In genomic region chrX:139231143-139231542, GRCm38 (mm10) we compare ENCODE assay signal across 8 mouse cellular contexts. TPM values are rescaled to one million over a fixed set of nuclear protein-coding genes. Genes with fewer than 3 reads are reported as not detected.
DNase-seq lines count a peak whose midpoint lies in the region; ATAC-seq and TF ChIP-seq lines count a peak whose summit lies in the region.

No protein-coding gene starts in this region.

- 0 out of 2 replicates have a peak overlapping the region, but pooled peaks have one; percentile 18 for H3K4me3 ChIP-seq in cortical plate, adult 2 months (ENCODE audit: insufficient read depth, low read length)
- H3K4me3 ChIP-seq in hindbrain, postnatal 0 days (ENCODE audit: low read length): peak overlapping the region; percentile 15; the same call in 1 of the 2 replicates
- H3K4me3 ChIP-seq in limb, embryonic 15.5 days: no peak overlapping the region
- H3K4me3 ChIP-seq in midbrain, postnatal 0 days (ENCODE audit: low read depth, low read length): peak overlapping the region; percentile 19; the same call in 1 of the 2 replicates

- no peak for TF ChIP-seq POLR2A in cortical plate, adult 2 months (IDR thresholded peaks at IDR 0.05; ENCODE audit: extremely low read depth, insufficient read depth, low read length)

- no peaks in the 10 kb centered on the region for H3K36me3 ChIP-seq in hindbrain, postnatal 0 days (ENCODE audit: insufficient read depth, low read length)
- 0 out of 2 replicates have a peak, but pooled peaks cover 6% of the 10 kb centered on the region for H3K36me3 ChIP-seq in limb, embryonic 15.5 days
- no peaks in the 10 kb centered on the region for H3K36me3 ChIP-seq in midbrain, postnatal 0 days (ENCODE audit: insufficient read depth, low read length)

- DNase-seq in cerebellum, adult 8-10 months: no peak
- DNase-seq in gastrocnemius, postnatal 25 days: peak; percentile 64
- peak; percentile 63 for DNase-seq in hindbrain, postnatal 0 days (ENCODE audit: low spot score)
- peak; percentile 62 for DNase-seq in midbrain, postnatal 0 days (ENCODE audit: low spot score)
- peak; percentile 19 to 69 for DNase-seq in urinary bladder, postnatal 4 days (ENCODE audit: low spot score in 2 of 2)

- no peaks in the 10 kb centered on the region for H3K4me1 ChIP-seq in cortical plate, adult 2 months (ENCODE audit: control insufficient read depth, insufficient read depth, low read length)
- H3K4me1 ChIP-seq in hindbrain, postnatal 0 days (ENCODE audit: insufficient read depth, low read length): no peaks in the 10 kb centered on the region
- H3K4me1 ChIP-seq in limb, embryonic 15.5 days: no peaks in the 10 kb centered on the region
- H3K4me1 ChIP-seq in midbrain, postnatal 0 days (ENCODE audit: insufficient read depth, low read length): no peaks in the 10 kb centered on the region

- H3K4me2 ChIP-seq in hindbrain, postnatal 0 days (ENCODE audit: low read depth, low read length): peak overlapping the region; percentile 48
- H3K4me2 ChIP-seq in limb, embryonic 15.5 days: 0 out of 2 replicates have a peak overlapping the region, but pooled peaks have one; percentile 5
- peak overlapping the region; percentile 27 for H3K4me2 ChIP-seq in midbrain, postnatal 0 days (ENCODE audit: low read depth, low read length, poor library complexity, severe bottlenecking)

- no peaks in the 10 kb centered on the region for H3K27me3 ChIP-seq in hindbrain, postnatal 0 days (ENCODE audit: insufficient read depth, low read length)
- no peaks in the 10 kb centered on the region for H3K27me3 ChIP-seq in limb, embryonic 15.5 days
- no peaks in the 10 kb centered on the region for H3K27me3 ChIP-seq in midbrain, postnatal 0 days (ENCODE audit: insufficient read depth, low read length)

- no peak overlapping the region for H3K9ac ChIP-seq in hindbrain, postnatal 0 days (replicated peaks; ENCODE audit: low read length)
- H3K9ac ChIP-seq in limb, embryonic 15.5 days: no peak overlapping the region
- no peak overlapping the region for H3K9ac ChIP-seq in midbrain, postnatal 0 days (replicated peaks; ENCODE audit: low read length, poor library complexity, severe bottlenecking)

- ATAC-seq in cerebellum, adult (ENCODE audit: insufficient number of reproducible peaks, low FRiP score, low TSS enrichment): peak; percentile 64; the same call in 1 of the 2 replicates
- peak; percentile 76; the same call in 1 of the 2 replicates for ATAC-seq in hindbrain, postnatal 0 days
- ATAC-seq in limb, embryonic 15.5 days (ENCODE audit: insufficient number of reproducible peaks, low FRiP score, low TSS enrichment, low read depth): no peak
- 0 out of 2 replicates have a peak, but pooled peaks have one; percentile 47 for ATAC-seq in midbrain, postnatal 0 days (ENCODE audit: low FRiP score)

- no peak overlapping the region for H3K27ac ChIP-seq in cortical plate, adult 2 months (ENCODE audit: insufficient read depth, low read length)
- no peak overlapping the region for H3K27ac ChIP-seq in hindbrain, postnatal 0 days
- H3K27ac ChIP-seq in limb, embryonic 15.5 days: no peak overlapping the region
- H3K27ac ChIP-seq in midbrain, postnatal 0 days (ENCODE audit: low read depth, low read length): no peak overlapping the region

- no peak for TF ChIP-seq CTCF in cortical plate, adult 2 months (IDR thresholded peaks at IDR 0.05; ENCODE audit: extremely low read depth, insufficient read depth, low read length)
- TF ChIP-seq CTCF in hindbrain, postnatal 0 days (IDR thresholded peaks at IDR 0.05; ENCODE audit: low read depth): no peak
- TF ChIP-seq CTCF in midbrain, postnatal 0 days (IDR thresholded peaks at IDR 0.05): no peak

- H3K9me3 ChIP-seq in hindbrain, postnatal 0 days (ENCODE audit: low read length): no peaks in the 10 kb centered on the region
- H3K9me3 ChIP-seq in limb, embryonic 15.5 days: no peaks in the 10 kb centered on the region
- H3K9me3 ChIP-seq in midbrain, postnatal 0 days (ENCODE audit: low read length): no peaks in the 10 kb centered on the region

- WGBS in hindbrain, postnatal 0 days: 40% methylated on average over 9 of the region's 9 CpGs
- WGBS in limb, embryonic 15.5 days: 31% methylated on average over 9 of the region's 9 CpGs
- 41% methylated on average over 9 of the region's 9 CpGs for WGBS in midbrain, postnatal 0 days

RNA-seq across cellular contexts. Expression of gene Mum1l1, which starts 21.3 kb away (rescaled TPM):
- polyA plus RNA-seq in cortical plate, adult 2 months (2012; rRNA removed): 0.94 and 1.1 TPM in 2 replicates
- total RNA-seq in gastrocnemius, postnatal 25 days (2021): 1 to 10 TPM; 4.8 to 6.0 TPM
- total RNA-seq in hindbrain, postnatal 0 days (2014; rRNA removed): 5.9 and 13.4 TPM in 2 replicates
- 10.7 and 11.8 TPM in 2 replicates for polyA plus RNA-seq in hindbrain, postnatal 0 days (2015; fragmentation: Nextera tagmentation; extraction: Ambion mirVana)
- 34.8 and 36.5 TPM in 2 replicates for polyA plus RNA-seq in limb, embryonic 15.5 days (2015; fragmentation: Nextera tagmentation; extraction: Ambion mirVana)
- total RNA-seq in midbrain, postnatal 0 days (2014; rRNA removed): 5.2 and 7.1 TPM in 2 replicates
- polyA plus RNA-seq in midbrain, postnatal 0 days (2015; fragmentation: Nextera tagmentation; extraction: Ambion mirVana): 8.4 and 8.6 TPM in 2 replicates

RNA-seq across cellular contexts. Expression of gene 4933428M09Rik, which starts 52.1 kb away (rescaled TPM):
- polyA plus RNA-seq in cortical plate, adult 2 months (2012; rRNA removed): not detected in 2 replicates
- total RNA-seq in gastrocnemius, postnatal 25 days (2021): not detected
- not detected in 2 replicates for total RNA-seq in hindbrain, postnatal 0 days (2014; rRNA removed)
- polyA plus RNA-seq in hindbrain, postnatal 0 days (2015; fragmentation: Nextera tagmentation; extraction: Ambion mirVana): not detected in 2 replicates
- not detected in 2 replicates for polyA plus RNA-seq in limb, embryonic 15.5 days (2015; fragmentation: Nextera tagmentation; extraction: Ambion mirVana)
- not detected in 2 replicates for total RNA-seq in midbrain, postnatal 0 days (2014; rRNA removed)
- polyA plus RNA-seq in midbrain, postnatal 0 days (2015; fragmentation: Nextera tagmentation; extraction: Ambion mirVana): not detected in 2 replicates
